Mouse (Mus musculus) adrenal gland, postnatal 10 days (tissue): ENCODE measurements around the gene Lpar1. TPM values are rescaled to one million over a fixed set of nuclear protein-coding genes. Genes with fewer than 3 reads are reported as not detected.

Experiments used
- DNase-seq: peaks from one replicate; pipeline ENCODE4 v3.0.0; 2021; ENCODE audit warnings: mixed read lengths
- long read RNA-seq, 2 experiments: library from polyadenylated mRNA; stranded (forward); transcript quantifications; one replicate each; pipeline ENCODE4 v2.0.0; 2021
- total RNA-seq, 2 experiments: library from RNA; stranded (reverse); gene quantifications; 2 replicates each; pipeline ENCODE4 v1.2.3; 2021

Lpar1 gene
- total RNA-seq, result 10 to 100 TPM; 22.0 to 22.6 TPM
- long read RNA-seq, experiment 1, transcript Lpar1-201 (4 exons, 3,512 nt), result major isoform, 13 of 27 reads
- long read RNA-seq, experiment 1, partial matches to known transcripts, result 6 of 27 reads
- long read RNA-seq, experiment 1, other reads (novel, unspliced or antisense), result 7 of 27 reads
- long read RNA-seq, experiment 2, transcript Lpar1-201 (4 exons, 3,512 nt), result major isoform, 9 of 11 reads
- long read RNA-seq, experiment 2, partial matches to known transcripts, result 0 of 11 reads
- long read RNA-seq, experiment 2, other reads (novel, unspliced or antisense), result 2 of 11 reads

- DNase-seq, result no peak
These were observed at the start of gene Lpar1 for GRCm38 (mm10) chr4:58553631-58554358. Gene Lpar1, minus strand, starts transcription at chr4:58553898.

GRCm38 (mm10) chr4:58585942-58586341, 32.2 kb upstream of the Lpar1 start:
- no peak for DNase-seq

GRCm38 (mm10) chr4:58581191-58581590, 27.5 kb upstream of the Lpar1 start:
- no peak for DNase-seq

- no peak for DNase-seq
These were observed 26.8 kb upstream of the Lpar1 start for GRCm38 (mm10) chr4:58580516-58580915.

- DNase-seq, result no peak
These were observed 26.4 kb upstream of the Lpar1 start for GRCm38 (mm10) chr4:58580098-58580497.

- DNase-seq, result no peak
These were observed 24.8 kb upstream of the Lpar1 start for GRCm38 (mm10) chr4:58578488-58578887.

GRCm38 (mm10) chr4:58577382-58578048, 23.8 kb upstream of the Lpar1 start:
- DNase-seq, result no peak

- no peak for DNase-seq
These were observed 22.1 kb upstream of the Lpar1 start for GRCm38 (mm10) chr4:58575831-58576230.

GRCm38 (mm10) chr4:58574024-58574423, 20.3 kb upstream of the Lpar1 start:
- DNase-seq, result no peak

- DNase-seq, result no peak
These were observed 18.7 kb upstream of the Lpar1 start for GRCm38 (mm10) chr4:58572446-58572845.

GRCm38 (mm10) chr4:58571661-58572060, 18.0 kb upstream of the Lpar1 start:
- no peak for DNase-seq

GRCm38 (mm10) chr4:58571232-58571631, 17.5 kb upstream of the Lpar1 start:
- DNase-seq, result no peak

- no peak for DNase-seq
These were observed 14.8 kb upstream of the Lpar1 start for GRCm38 (mm10) chr4:58568486-58568885.

GRCm38 (mm10) chr4:58562776-58563175, 9.1 kb upstream of the Lpar1 start:
- no peak for DNase-seq

- no peak for DNase-seq
These were observed 3.3 kb upstream of the Lpar1 start for GRCm38 (mm10) chr4:58557001-58557400.

GRCm38 (mm10) chr4:58554359-58554838, 701 bp upstream of the Lpar1 start:
- DNase-seq, result no peak

GRCm38 (mm10) chr4:58552731-58553630, 717 bp downstream of the Lpar1 start:
- peak; percentile 85 for DNase-seq

GRCm38 (mm10) chr4:58552229-58552628, 1.5 kb downstream of the Lpar1 start:
- DNase-seq, result no peak

- DNase-seq, result peak; percentile 90
These were observed 1.9 kb downstream of the Lpar1 start for GRCm38 (mm10) chr4:58551820-58552219.

- DNase-seq, result no peak
These were observed 6.0 kb downstream of the Lpar1 start for GRCm38 (mm10) chr4:58547725-58548124.

GRCm38 (mm10) chr4:58547273-58547565, 6.5 kb downstream of the Lpar1 start:
- DNase-seq, result no peak
